Mouse (Mus musculus) small intestine, adult 10 weeks (tissue): ENCODE results near the gene Dhx57. TPM values are rescaled to one million over a fixed set of nuclear protein-coding genes. Genes with fewer than 3 reads are reported as not detected.

Experiments used
- polyA plus RNA-seq: library from polyadenylated mRNA; stranded (reverse); fragments of 350-450 nt; fragmentation: Illumina TruSeq; extraction: RNeasy Lipid Tissue Mini Kit (QIAGEN cat#74804); gene quantifications from one replicate; pipeline ENCODE4 v1.2.3, GENCODE M21; 2014; ENCODE audit warnings: low replicate concordance

Dhx57 gene
- 11.7 TPM for polyA plus RNA-seq

DNA sequence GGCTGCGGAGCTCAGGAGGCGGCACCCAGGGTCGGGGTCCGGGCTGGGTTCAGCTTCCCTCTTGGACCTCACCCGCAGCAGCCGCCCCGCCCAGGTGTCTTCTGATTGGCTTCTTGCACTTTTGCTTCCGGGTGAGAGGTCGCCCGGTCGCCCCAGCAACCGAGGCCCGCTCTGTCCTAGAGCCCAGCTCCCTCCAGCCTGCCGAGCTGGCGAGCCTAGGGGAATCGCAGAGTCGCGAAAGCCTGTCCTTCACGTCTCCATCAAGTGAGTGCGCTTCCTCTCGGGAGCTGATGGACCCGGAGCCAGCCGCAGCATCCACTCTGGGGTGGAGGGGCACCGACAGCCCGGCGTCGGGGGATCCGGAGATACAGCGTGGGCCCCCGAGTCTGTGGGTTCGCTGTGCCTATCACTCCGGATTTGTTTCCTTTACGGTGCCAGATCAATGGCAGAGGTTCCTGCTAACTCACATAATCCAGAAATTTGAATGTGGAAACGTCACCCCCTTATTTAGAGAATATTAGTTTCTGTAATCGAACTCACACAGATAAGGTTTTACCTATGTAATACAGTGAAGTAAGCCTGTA, at the start of gene Dhx57, which contains the start of gene Morn2:
TSS of gene Dhx57 (minus strand) at position 403 of the 584 bp plus-strand sequence.
TSS of gene Morn2 (plus strand) at position 130 of the 584 bp plus-strand sequence.

DNA sequence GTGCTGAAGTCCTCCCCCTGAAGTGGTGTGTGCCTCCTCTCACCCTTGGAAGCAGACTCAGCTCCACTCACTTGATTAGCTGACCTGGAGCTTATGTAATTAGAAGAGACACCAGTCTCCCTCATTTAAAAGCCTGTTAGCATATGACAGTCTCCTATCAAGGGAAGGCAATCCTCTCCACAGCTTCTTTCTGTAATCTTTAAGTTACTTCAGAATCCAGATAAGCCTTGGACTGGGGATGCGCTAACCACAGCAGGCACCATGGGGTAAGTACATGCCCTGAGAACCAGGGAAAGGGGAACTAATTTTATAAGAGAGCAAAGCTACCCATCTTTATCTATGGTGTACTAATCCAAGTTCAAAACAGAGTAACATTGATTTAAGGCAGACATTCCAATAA, 17.0 kb upstream of the Dhx57 start, which contains the start of gene Arhgef33:
TSS of gene Arhgef33 (plus strand) at position 157 of the 400 bp plus-strand sequence.

DNA sequence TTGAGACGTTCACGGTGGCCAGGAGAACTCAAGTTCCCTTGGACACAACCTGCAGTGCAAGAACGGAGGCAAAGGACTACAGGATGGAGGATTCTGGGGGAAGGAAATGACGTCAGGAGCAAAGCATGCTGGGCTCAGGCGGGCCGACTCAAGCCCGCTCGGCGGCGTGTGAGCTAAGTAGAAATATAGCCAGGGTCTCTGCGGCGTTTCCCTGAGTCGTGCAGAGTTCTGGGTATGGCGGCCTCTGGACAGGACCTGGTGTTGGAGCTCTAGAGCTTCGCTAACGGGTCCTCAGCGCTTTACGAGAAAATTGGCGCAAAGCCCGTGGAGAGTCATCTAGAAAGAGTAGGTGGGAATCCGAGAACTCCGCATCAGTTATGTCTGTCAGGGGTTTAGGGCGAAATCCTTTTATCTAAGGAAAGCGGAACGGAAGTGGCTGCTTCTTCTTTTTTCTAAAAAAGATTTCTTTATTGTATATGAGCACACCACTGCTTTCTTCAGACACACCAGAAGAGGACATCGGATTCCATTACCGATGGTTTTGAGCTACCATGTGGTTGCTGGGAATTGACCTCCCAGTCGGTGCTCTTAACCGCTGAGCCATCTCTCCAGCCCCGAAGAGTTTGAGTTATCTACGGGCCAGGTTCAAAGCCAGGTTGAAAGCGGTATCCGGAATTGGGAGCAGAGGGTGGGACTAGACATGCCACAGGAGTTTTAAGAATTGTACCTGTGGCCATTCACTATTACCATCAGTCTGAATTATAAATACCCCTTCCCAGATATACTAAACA, 65.8 kb downstream of the Dhx57 start, which contains the start of gene Gemin6:
TSS of gene Gemin6 (plus strand) at position 116 of the 791 bp plus-strand sequence.

DNA sequence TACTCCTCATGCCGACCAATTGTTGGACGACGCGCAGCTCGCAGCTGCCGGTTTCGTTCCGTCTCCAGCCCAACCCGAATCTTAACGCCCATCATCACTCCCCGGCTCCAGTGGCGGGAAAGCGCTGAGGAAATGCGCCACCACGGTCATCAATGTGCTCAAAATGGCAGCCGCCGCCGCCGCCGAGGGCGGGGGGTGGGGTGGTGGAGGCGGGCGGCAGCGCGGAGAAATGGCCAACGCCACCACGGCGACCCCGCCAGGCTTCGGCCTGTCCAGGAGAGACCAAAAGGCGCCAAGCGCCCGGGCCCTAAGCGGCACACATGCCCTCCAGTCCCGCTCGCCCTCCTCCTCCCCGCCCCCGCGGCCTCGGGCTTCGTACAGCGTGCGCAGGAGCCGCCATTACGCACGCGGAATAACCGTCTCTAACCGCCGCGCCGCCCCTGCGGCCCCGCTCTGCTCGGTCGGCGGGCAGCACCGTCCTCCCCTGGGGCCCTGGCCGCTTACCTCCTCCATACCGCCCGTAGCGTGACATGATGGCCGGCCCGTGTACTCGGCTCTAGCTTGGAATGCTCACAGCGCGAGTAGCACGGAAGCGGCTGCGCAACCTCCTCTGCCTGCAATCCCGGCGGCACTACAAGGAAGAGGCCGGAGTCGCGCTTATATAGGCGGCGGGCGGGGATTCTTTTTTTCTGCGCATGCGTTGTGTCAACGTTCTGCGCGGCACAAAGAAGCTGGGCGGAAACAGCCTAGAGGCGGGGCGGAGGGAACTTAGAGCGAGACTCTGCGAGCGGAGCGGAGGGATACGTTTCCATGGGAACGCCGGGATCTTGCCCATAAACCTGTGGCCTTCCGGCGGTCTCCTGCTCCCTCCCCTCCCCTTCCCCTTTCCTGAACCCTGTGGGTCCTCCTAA, 83.3 kb downstream of the Dhx57 start, which contains the start of the genes Srsf7 and Ttc39d:
TSS of gene Srsf7 (minus strand) at position 637 of the 911 bp plus-strand sequence.
TSS of gene Ttc39d (plus strand) at position 790 of the 911 bp plus-strand sequence.

Other genes with a start within 250 kb of the Dhx57 start
- gene Hnrnpll, start 228.1 kb downstream of the Dhx57 start, polyA plus RNA-seq, result 88.5 TPM
- 239 TPM for gene Galm, start 163.0 kb downstream of the Dhx57 start, polyA plus RNA-seq
- gene Srsf7, start 83.2 kb downstream of the Dhx57 start, polyA plus RNA-seq, result 237 TPM
- gene Ttc39d, start 83.0 kb downstream of the Dhx57 start, polyA plus RNA-seq, result not detected
- gene Gemin6, start 66.0 kb downstream of the Dhx57 start, polyA plus RNA-seq, result 9.9 TPM
- gene Morn2, start 273 bp downstream of the Dhx57 start, polyA plus RNA-seq, result 1.9 TPM
- 1.8 TPM for gene Arhgef33, start 16.9 kb upstream of the Dhx57 start, polyA plus RNA-seq
- not detected for gene Gm10190, start 83.1 kb upstream of the Dhx57 start, polyA plus RNA-seq
- 39.9 TPM for gene Sos1, start 190.0 kb upstream of the Dhx57 start, polyA plus RNA-seq